Mouse (Mus musculus): Measurements from ENCODE around the gene Casp12.
"Not testable (repeated sequence)": the region's sequence is repeated elsewhere in the genome, so short reads cannot be mapped to it uniquely, and the experiment has no call there.

Gene Casp12

GRCm38 (mm10) chr9:5345291-5345898 is at the start of gene Casp12:
Casp12 (plus strand) TSS chr9:5345430.
- DNase-seq = no peak

DNA sequence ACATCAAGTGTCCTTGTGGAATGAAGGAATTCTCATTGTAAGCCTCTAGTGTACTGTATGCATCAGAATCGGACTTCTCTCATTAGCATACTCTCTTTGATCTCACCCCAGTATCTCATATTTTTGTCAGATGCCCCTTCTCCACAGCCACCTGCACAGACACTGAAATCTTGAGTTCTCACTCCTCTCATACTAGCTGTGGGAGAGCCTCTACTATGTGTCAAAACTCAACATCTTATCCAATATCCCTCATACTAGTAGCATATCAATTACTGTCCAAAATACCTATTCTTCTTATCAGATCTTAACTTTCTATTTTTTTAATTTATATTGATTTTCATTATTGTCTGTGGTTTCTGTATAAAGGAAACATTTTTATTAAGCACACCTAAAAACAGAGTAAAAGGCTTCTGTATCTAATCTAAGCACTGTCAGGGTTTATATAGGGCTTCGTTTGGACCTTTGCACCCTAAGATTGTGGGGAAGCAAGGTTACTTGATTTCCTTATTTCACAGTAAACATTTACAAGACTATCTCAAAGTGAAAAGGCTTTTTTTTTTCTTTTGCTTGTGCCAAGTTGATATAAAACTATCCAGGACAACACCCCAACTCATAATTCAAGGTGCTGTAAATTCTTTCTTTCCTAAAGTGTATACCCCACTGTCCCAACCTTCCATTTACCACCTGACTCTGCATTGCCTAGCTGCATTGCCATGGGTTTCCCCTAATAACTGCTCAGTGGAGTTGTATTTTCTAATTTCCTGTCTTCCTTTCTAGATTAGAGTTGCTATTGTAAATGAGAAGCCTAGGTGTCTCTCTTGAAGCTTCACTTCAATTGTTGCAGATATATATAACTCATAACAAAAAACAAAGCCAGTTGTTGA is 48.6 kb upstream of the Casp12 start:
- DNase-seq = no peak

GRCm38 (mm10) chr9:5298329-5299131 is 46.7 kb upstream of the Casp12 start, which contains the start of gene Casp1:
Casp1 (plus strand) TSS chr9:5298517.
- no peak for DNase-seq

GRCm38 (mm10) chr9:5299132-5299381 is 46.2 kb upstream of the Casp12 start:
- no peak for DNase-seq

DNA sequence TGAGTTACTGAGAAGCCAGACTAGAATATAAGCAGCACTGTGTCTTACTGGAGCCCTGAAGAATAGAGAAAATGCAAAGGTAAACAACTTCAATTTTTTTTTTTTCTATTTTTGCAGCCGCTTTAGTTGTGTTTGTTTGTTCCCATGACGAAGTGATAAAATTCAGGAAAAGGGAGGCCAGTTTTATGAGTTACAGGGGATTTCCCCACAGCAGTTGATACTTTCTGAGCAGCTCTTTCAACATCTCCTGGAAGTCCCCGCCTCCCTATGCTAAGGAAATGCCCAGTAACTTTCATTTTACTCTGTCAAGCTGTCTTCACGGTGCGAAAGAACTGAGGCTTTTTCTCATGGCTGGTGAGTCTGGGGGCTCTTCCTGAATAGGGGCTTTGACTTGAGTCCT is 36.7 kb upstream of the Casp12 start, which contains the start of gene Casp4:
TSS of gene Casp4 (plus strand) at position 268 of the 400 bp plus-strand sequence.
- DNase-seq = no peak

DNA sequence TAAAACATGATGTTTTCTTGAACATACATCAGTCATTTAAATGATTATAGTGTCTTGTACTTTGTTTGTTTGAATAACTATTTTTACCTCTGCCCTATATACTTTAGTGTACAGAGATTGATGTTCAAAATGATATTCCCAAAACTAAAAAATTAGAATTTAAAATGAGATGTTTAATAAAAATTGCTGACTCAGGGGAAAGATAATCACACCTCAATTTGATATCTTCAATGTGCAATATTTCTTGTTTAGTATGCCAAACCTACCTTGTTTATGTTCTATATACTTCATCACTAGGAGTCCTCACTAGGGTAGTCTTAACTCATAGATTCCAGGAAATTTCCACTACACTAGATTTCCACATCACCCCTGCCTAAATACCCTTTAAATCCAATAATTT is 35.1 kb upstream of the Casp12 start:
- no peak for DNase-seq

DNA sequence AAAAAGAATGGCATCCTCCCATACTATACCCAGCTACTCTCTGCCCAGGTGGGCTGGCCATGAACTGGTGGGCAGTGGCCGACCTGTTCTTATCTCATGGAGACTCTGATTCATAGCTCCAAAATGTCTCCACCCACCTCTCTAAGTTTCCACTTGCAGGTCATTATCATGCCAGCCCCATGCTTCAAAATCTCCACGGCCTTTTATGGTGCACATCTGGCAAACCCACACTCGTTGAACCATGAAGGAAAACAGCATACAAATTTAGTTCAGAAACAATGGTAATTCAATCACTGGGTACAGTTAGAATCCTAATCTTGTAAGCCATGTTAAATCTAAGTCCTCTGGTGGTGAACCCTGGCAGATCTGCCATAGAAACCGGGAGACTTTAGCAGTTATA is 33.8 kb upstream of the Casp12 start:
- DNase-seq = no peak

GRCm38 (mm10) chr9:5328204-5328603 is 17.0 kb upstream of the Casp12 start:
- no peak for DNase-seq

DNA sequence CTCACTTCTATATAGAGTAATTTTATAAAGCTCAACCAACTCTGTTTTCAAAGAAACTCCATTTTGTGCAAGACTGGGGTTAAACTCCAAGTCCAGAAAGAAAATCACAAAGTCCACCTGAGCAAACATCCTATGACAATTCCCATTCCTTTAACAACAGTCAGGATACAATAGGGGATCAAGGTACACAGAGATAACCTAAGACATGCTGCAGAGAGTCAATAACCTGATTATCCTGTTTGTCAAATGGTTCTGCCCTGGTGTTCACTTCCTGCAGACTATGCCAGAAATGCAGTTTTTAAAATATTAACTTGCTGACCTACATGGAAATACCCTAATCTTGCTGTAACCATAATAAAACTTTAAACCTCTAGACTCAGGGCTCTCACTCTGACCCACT is 12.8 kb upstream of the Casp12 start:
- DNase-seq = no peak

DNA sequence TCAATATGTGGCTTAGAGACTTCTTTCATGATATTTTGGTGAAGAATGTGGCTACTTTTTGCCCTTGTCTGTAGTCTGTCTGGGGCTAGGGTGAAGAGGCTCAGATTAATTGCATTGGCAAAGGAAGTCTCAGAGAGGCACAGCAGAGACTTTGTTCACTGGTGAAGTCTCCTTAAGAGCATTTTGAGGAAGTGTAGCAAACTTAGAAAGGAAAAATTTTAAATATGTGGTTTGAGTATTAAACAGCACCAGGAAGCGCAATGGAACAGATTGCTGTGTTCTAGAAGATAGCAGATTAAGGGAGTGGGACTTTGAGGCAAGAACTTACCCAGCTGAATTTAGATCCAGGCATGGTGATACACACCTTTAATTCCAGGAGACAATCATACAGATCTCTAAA is 11.8 kb upstream of the Casp12 start:
- DNase-seq = no peak

GRCm38 (mm10) chr9:5343092-5343491 is 2.1 kb upstream of the Casp12 start:
- no peak for DNase-seq

- no peak for DNase-seq
Observed at GRCm38 (mm10) chr9:5344090-5344489, 1.1 kb upstream of the Casp12 start.

DNA sequence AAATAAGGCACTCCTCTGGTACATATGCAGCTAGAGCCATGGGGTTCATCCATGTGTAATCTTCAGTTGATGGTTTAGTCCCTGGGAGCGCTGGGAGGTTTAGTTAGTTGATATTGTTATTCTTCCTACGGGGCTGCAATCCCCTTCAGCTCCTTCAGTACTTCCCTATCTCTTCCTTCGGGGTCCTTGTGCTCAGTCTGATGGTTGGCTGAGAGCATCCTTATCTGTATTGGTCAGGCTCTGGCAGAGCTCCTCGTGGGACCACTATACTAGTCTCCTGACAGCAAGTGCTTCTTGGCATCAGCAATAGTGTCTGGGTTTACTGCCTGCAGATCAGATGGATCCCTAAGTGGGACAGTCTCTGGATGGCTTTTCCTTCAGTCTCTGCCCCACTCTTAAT is 2.2 kb downstream of the Casp12 start:
- no peak for DNase-seq

GRCm38 (mm10) chr9:5353673-5354072 is 8.4 kb downstream of the Casp12 start:
- DNase-seq = no peak

DNA sequence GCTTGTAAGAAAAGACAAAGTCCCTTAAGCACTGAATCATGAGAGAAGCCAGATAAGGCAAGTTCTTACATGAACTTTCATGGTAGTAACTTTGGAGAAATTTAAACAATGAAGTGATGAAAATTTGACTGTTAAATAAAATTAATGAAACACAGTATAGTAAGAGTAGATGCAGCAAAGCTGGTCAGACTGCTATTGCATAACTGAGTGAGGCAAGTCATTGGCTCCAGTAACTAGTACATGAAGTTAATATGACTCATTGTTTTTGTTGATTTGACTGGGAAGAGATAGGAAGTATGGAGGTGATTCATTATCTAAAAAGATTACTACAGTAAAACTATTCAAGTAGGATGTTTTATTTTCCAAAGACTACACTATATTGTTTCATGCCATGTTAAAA is 11.6 kb downstream of the Casp12 start:
- no peak for DNase-seq

- no peak for DNase-seq
Observed at GRCm38 (mm10) chr9:5393561-5393960, 48.3 kb downstream of the Casp12 start.

GRCm38 (mm10) chr9:5395861-5396260 is 50.6 kb downstream of the Casp12 start:
- DNase-seq = not testable (repeated sequence)

DNA sequence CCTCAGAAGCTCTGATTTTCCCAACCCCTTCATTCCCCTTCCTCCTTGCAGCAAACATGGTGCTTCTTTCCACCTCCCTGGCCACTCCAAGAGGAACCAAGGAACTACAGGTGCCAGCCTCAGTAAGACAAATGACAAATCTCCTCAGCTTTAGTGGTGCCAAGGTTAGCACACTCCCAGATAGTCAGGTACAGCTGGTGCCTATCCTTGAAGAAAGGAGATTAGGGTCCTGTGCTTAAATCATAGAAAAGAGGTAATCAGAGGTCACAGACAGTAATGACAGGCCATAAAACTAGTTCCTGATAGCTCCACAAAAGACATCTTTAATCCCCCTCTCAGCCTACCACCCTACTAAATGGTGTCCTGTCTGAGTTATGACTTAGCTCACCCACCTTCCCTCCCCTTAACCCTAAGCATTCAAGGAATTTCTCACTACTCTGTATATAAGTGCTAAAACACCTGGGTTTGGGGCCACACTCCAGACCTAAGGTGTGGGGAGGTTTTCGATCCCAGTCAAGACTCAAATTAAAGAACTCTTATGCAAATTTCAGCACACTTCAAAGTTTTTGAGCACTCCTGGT is 65.8 kb downstream of the Casp12 start:
- DNase-seq = no peak

GRCm38 (mm10) chr9:5412446-5413111 is 67.3 kb downstream of the Casp12 start:
- DNase-seq = no peak

GRCm38 (mm10) chr9:5417871-5418270 is 72.6 kb downstream of the Casp12 start:
- no peak for DNase-seq

All from cerebellum, adult 18-20 months (tissue).